Mouse (Mus musculus): ENCODE measurements around the gene 2310057M21Rik.

GRCm38 (mm10) chr7:131411941-131412270 lies 49.3 kb upstream of the 2310057M21Rik start:
- TF ChIP-seq POLR2A (IDR thresholded peaks at IDR 0.05; ENCODE audit: low read depth, low read length) (no peak), CTCF (IDR thresholded peaks at IDR 0.05; ENCODE audit: extremely low read depth, insufficient read depth, insufficient read length, insufficient replicate concordance) (no peak)
